Mouse (Mus musculus) small intestine, adult 2 months (tissue): ENCODE data around the gene Rgsl1.

Experiments
- CTCF ChIP-seq: fragments of 200-500 bp; IDR thresholded peaks from 2 replicates; pipeline ENCODE4 v1.5.1; 2012; ENCODE audit warnings: low read depth, mild to moderate bottlenecking, control low read depth, inconsistent platforms, low read length, moderate library complexity, mixed read lengths; ENCODE audit not compliant: insufficient replicate concordance, insufficient read length; ENCODE audit errors: extremely low read depth
- POLR2A ChIP-seq: fragments of 200-500 bp; IDR thresholded peaks from 2 replicates; pipeline ENCODE4 v1.6.1; 2012; ENCODE audit warnings: low read depth, mild to moderate bottlenecking, control low read depth, inconsistent platforms, low read length, moderate library complexity

DNA sequence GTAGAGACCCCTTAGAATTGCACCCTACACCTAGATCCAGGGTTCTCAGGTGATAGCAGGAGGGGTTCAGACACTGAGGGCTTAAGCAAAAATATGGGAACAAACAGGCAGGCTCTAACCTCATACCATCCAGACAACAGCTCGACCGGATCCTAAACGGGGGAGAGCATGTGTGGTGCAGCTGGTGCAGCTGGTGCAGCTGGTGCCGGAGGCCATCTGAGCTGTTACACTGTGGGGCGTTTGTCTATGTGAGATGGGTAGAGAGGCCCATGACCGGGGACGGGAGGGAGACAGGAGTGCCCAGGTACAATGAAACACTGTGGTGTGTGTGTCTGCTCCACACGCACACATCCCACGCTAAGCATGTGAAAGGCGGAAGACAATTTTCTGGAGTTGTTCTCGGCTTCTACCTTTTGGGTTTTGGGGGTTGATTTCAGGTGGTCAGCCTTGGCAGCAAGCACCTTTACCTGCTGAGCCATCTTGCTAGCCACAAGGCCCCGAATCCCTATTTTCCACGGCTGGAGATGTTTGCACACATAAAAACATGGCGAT lies 97.7 kb downstream of the Rgsl1 start:
- TF ChIP-seq CTCF (no peak), POLR2A (no peak)
